In genomic region chr4:148306406-148307083, GRCm38 (mm10) we compare ENCODE assay signal across 8 mouse cellular contexts. TPM values are rescaled to one million over a fixed set of nuclear protein-coding genes. Genes with fewer than 3 reads are reported as not detected.
DNase-seq lines count a peak whose midpoint lies in the region; ATAC-seq and TF ChIP-seq lines count a peak whose summit lies in the region.

No protein-coding gene starts in this region.

- no peak overlapping the region for H3K4me3 ChIP-seq in embryonic facial prominence, embryonic 10.5 days
- no peak overlapping the region for H3K4me3 ChIP-seq in hindbrain, embryonic 13.5 days
- no peak overlapping the region for H3K4me3 ChIP-seq in liver, embryonic 12.5 days
- no peak overlapping the region for H3K4me3 ChIP-seq in midbrain, postnatal 0 days (ENCODE audit: low read depth, low read length)
- H3K4me3 ChIP-seq in intestine, postnatal 0 days (ENCODE audit: low read depth, low read length), result no peak overlapping the region
- no peak overlapping the region for H3K4me3 ChIP-seq in intestine, embryonic 15.5 days (replicated peaks)

- H3K9me3 ChIP-seq in embryonic facial prominence, embryonic 10.5 days, result no peaks in the 10 kb centered on the region
- H3K9me3 ChIP-seq in hindbrain, embryonic 13.5 days, result 0 out of 2 replicates have a peak, but pooled peaks cover 4% of the 10 kb centered on the region
- H3K9me3 ChIP-seq in liver, embryonic 12.5 days (replicated peaks), result no peaks in the 10 kb centered on the region
- H3K9me3 ChIP-seq in midbrain, postnatal 0 days (ENCODE audit: low read length), result no peaks in the 10 kb centered on the region
- H3K9me3 ChIP-seq in intestine, postnatal 0 days (ENCODE audit: control insufficient read depth), result no peaks in the 10 kb centered on the region
- no peaks in the 10 kb centered on the region for H3K9me3 ChIP-seq in intestine, embryonic 15.5 days

- TF ChIP-seq CTCF in midbrain, postnatal 0 days (IDR thresholded peaks at IDR 0.05), result no peak
- no peak for TF ChIP-seq CTCF in intestine, postnatal 0 days (IDR thresholded peaks at IDR 0.05; ENCODE audit: low read depth)

- 0 out of 2 replicates have a peak, but pooled peaks cover 5% of the 10 kb centered on the region for H3K27me3 ChIP-seq in embryonic facial prominence, embryonic 10.5 days (replicated peaks; ENCODE audit: low read depth, poor library complexity, severe bottlenecking)
- H3K27me3 ChIP-seq in hindbrain, embryonic 13.5 days, result 0 out of 2 replicates have a peak, but pooled peaks cover 5% of the 10 kb centered on the region
- H3K27me3 ChIP-seq in liver, embryonic 12.5 days (replicated peaks), result no peaks in the 10 kb centered on the region
- H3K27me3 ChIP-seq in midbrain, postnatal 0 days (ENCODE audit: insufficient read depth, low read length), result 0 out of 2 replicates have a peak, but pooled peaks cover 3% of the 10 kb centered on the region
- H3K27me3 ChIP-seq in intestine, postnatal 0 days (replicated peaks; ENCODE audit: control insufficient read depth, insufficient read depth, low read length), result no peaks in the 10 kb centered on the region
- no peaks in the 10 kb centered on the region for H3K27me3 ChIP-seq in intestine, embryonic 15.5 days (replicated peaks)

- no peak overlapping the region for H3K4me2 ChIP-seq in hindbrain, embryonic 13.5 days
- no peak overlapping the region for H3K4me2 ChIP-seq in liver, embryonic 12.5 days
- H3K4me2 ChIP-seq in midbrain, postnatal 0 days (ENCODE audit: low read depth, low read length, poor library complexity, severe bottlenecking), result no peak overlapping the region
- no peak overlapping the region for H3K4me2 ChIP-seq in intestine, postnatal 0 days (replicated peaks; ENCODE audit: low read depth)
- H3K4me2 ChIP-seq in intestine, embryonic 15.5 days (replicated peaks), result no peak overlapping the region

- peaks cover 11% of the 10 kb centered on the region for H3K4me1 ChIP-seq in embryonic facial prominence, embryonic 10.5 days
- H3K4me1 ChIP-seq in hindbrain, embryonic 13.5 days (replicated peaks), result peaks cover 43% of the 10 kb centered on the region
- peaks cover 8% of the 10 kb centered on the region; the same call in 1 of the 2 replicates for H3K4me1 ChIP-seq in liver, embryonic 12.5 days
- H3K4me1 ChIP-seq in midbrain, postnatal 0 days (ENCODE audit: insufficient read depth, low read length), result peaks cover 6% of the 10 kb centered on the region; the same call in 1 of the 2 replicates
- no peaks in the 10 kb centered on the region for H3K4me1 ChIP-seq in intestine, postnatal 0 days (replicated peaks; ENCODE audit: control insufficient read depth, insufficient read depth, low read length)
- no peaks in the 10 kb centered on the region for H3K4me1 ChIP-seq in intestine, embryonic 15.5 days (replicated peaks)

- H3K27ac ChIP-seq in embryonic facial prominence, embryonic 10.5 days (replicated peaks), result peak overlapping the region; percentile 40; the same call in 1 of the 2 replicates
- H3K27ac ChIP-seq in hindbrain, embryonic 13.5 days, result peak overlapping the region; percentile 66
- peak overlapping the region; percentile 64; the same call in 1 of the 2 replicates for H3K27ac ChIP-seq in liver, embryonic 12.5 days
- no peak overlapping the region for H3K27ac ChIP-seq in midbrain, postnatal 0 days (ENCODE audit: low read depth, low read length)
- no peak overlapping the region for H3K27ac ChIP-seq in intestine, postnatal 0 days (ENCODE audit: low read depth, low read length)
- H3K27ac ChIP-seq in intestine, embryonic 15.5 days, result no peak overlapping the region

- DNase-seq in 416B (ENCODE audit: low read depth), result peak; percentile 26
- DNase-seq in adrenal gland, postnatal 10 days, result peak; percentile 67
- DNase-seq in embryonic facial prominence, embryonic 10.5 days (ENCODE audit: low spot score), result no peak
- DNase-seq in midbrain, postnatal 0 days (ENCODE audit: low spot score), result peak; percentile 71

- 38% methylated on average over 16 of the region's 16 CpGs for WGBS in embryonic facial prominence, embryonic 10.5 days
- WGBS in hindbrain, embryonic 13.5 days, result 14% methylated on average over 16 of the region's 16 CpGs
- WGBS in liver, embryonic 12.5 days (ENCODE audit: insufficient replicate concordance), result 19% methylated on average over 16 of the region's 16 CpGs
- 20% methylated on average over 16 of the region's 16 CpGs for WGBS in midbrain, postnatal 0 days
- WGBS in intestine, postnatal 0 days, result 38% methylated on average over 16 of the region's 16 CpGs
- 35% methylated on average over 16 of the region's 16 CpGs for WGBS in intestine, embryonic 15.5 days

- ATAC-seq in hindbrain, embryonic 13.5 days (ENCODE audit: low FRiP score), result 0 out of 2 replicates have a peak, but pooled peaks have one; percentile 23
- peak; percentile 73 for ATAC-seq in liver, embryonic 12.5 days
- peak; percentile 36; the same call in 1 of the 2 replicates for ATAC-seq in midbrain, postnatal 0 days (ENCODE audit: low FRiP score)
- no peak for ATAC-seq in intestine, postnatal 0 days
- ATAC-seq in intestine, embryonic 15.5 days, result no peak

- peak overlapping the region; percentile 25; the same call in 1 of the 2 replicates for H3K9ac ChIP-seq in hindbrain, embryonic 13.5 days
- no peak overlapping the region for H3K9ac ChIP-seq in liver, embryonic 12.5 days
- no peak overlapping the region for H3K9ac ChIP-seq in midbrain, postnatal 0 days (replicated peaks; ENCODE audit: low read length, poor library complexity, severe bottlenecking)
- H3K9ac ChIP-seq in intestine, postnatal 0 days (ENCODE audit: low read depth, low read length), result no peak overlapping the region
- H3K9ac ChIP-seq in intestine, embryonic 15.5 days, result no peak overlapping the region

- no peaks in the 10 kb centered on the region for H3K36me3 ChIP-seq in embryonic facial prominence, embryonic 10.5 days (replicated peaks)
- H3K36me3 ChIP-seq in hindbrain, embryonic 13.5 days, result no peaks in the 10 kb centered on the region
- no peaks in the 10 kb centered on the region for H3K36me3 ChIP-seq in liver, embryonic 12.5 days
- no peaks in the 10 kb centered on the region for H3K36me3 ChIP-seq in midbrain, postnatal 0 days (ENCODE audit: insufficient read depth, low read length)
- H3K36me3 ChIP-seq in intestine, postnatal 0 days (ENCODE audit: control insufficient read depth, insufficient read depth), result no peaks in the 10 kb centered on the region
- no peaks in the 10 kb centered on the region for H3K36me3 ChIP-seq in intestine, embryonic 15.5 days

RNA-seq across cellular contexts. Expression of gene Disp3, which starts 18.8 kb away (rescaled TPM):
- total RNA-seq in adrenal gland, postnatal 10 days (2021), result 1 to 10 TPM in 1 of 2 experiments, under 1 TPM in 1; 0.79 to 1.2 TPM
- 1.1 and 1.7 TPM in 2 replicates for polyA plus RNA-seq in embryonic facial prominence, embryonic 10.5 days (2016; fragmentation: Nextera tagmentation; extraction: Ambion mirVana)
- 14.8 and 15.4 TPM in 2 replicates for polyA plus RNA-seq in hindbrain, embryonic 13.5 days (2015; fragmentation: Nextera tagmentation; extraction: Ambion mirVana)
- 0.07 and 0.11 TPM in 2 replicates for polyA plus RNA-seq in liver, embryonic 12.5 days (2016; fragmentation: Nextera tagmentation; extraction: Ambion mirVana)
- total RNA-seq in midbrain, postnatal 0 days (2014; rRNA removed), result 19.7 and 25.1 TPM in 2 replicates
- polyA plus RNA-seq in midbrain, postnatal 0 days (2015; fragmentation: Nextera tagmentation; extraction: Ambion mirVana), result 6.8 and 7.8 TPM in 2 replicates
- 0.03 and 0.04 TPM in 2 replicates for polyA plus RNA-seq in intestine, postnatal 0 days (2015; fragmentation: Nextera tagmentation; extraction: Ambion mirVana)
- 0.11 and 0.21 TPM in 2 replicates for polyA plus RNA-seq in intestine, embryonic 15.5 days (2015; fragmentation: Nextera tagmentation; extraction: Ambion mirVana)

Comparison
In these comparisons a context has a peak if more than half of its experiments do, and no peak if none do; other contexts are left out.
1. H3K27ac ChIP-seq: peak in embryonic facial prominence, embryonic 10.5 days (single experiment), hindbrain, embryonic 13.5 days (single experiment) and liver, embryonic 12.5 days (single experiment); none in midbrain, postnatal 0 days (single experiment), intestine, postnatal 0 days (single experiment) and intestine, embryonic 15.5 days (single experiment).
2. ATAC-seq: peak in hindbrain, embryonic 13.5 days (single experiment), liver, embryonic 12.5 days (single experiment) and midbrain, postnatal 0 days (single experiment); none in intestine, postnatal 0 days (single experiment) and intestine, embryonic 15.5 days (single experiment).